Mouse (Mus musculus) layer of hippocampus, postnatal 36 days (tissue): ENCODE results near the gene Slc35g1. TPM values are rescaled to one million over a fixed set of nuclear protein-coding genes. Genes with fewer than 3 reads are reported as not detected.

ENCODE experiments used
- total RNA-seq, 2 experiments: library from RNA; stranded (reverse); gene quantifications; 2 replicates each; pipeline ENCODE4 v1.2.3; 2021

Slc35g1 gene
- total RNA-seq, 2 experiments from 2014 or later = 2.7 to 3.6 TPM

Other genes starting within 250 kb of the Slc35g1 start
- 10 to 100 TPM; 19.6 to 21.9 TPM for gene Fra10ac1, start 171.8 kb upstream of the Slc35g1 start, total RNA-seq
- gene Lgi1, start 131.4 kb upstream of the Slc35g1 start, total RNA-seq = 100 to 1,000 TPM; 189 to 201 TPM
- gene Plce1, start 85.1 kb downstream of the Slc35g1 start, total RNA-seq = 10 to 100 TPM in 1 of 2 experiments, 1 to 10 TPM in 1; 9.7 to 10.4 TPM